Mouse (Mus musculus): ENCODE measurements around the gene Atp1a1.

Atp1a1 gene

DNA sequence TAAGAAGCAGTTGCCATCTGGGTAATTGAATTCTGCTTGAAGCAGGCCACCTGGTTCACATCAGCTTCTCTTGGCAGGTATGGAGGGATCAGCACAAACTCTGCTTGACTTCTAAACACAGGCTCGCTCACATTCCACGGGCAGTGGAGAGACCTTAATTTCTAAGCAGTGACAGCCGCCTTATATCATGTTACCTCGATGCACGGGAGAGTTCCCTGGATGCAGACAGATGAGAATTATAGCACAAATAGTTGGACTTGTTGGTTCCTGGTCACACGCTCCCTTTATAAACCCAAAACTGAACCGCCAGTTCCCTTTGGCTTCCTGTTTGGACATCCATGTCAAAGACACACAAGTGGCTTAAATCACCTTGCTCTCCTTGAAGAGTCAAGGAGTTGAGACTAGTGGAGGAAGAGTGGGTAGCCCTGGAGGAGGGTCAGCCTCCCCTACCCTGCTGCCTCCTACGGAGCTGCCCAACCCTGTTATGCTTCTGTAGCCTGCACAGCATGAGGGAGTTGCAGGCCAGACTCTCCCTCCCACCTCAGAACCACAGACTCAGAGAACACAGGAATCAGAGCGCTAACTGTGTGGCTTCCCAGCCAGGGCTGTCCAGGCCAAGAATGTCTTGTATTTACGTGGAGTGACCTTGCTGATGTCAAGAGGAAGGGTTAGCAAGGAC is 7.5 kb upstream of the Atp1a1 start:
- no peak for DNase-seq (ENCODE audit: low spot score)

DNA sequence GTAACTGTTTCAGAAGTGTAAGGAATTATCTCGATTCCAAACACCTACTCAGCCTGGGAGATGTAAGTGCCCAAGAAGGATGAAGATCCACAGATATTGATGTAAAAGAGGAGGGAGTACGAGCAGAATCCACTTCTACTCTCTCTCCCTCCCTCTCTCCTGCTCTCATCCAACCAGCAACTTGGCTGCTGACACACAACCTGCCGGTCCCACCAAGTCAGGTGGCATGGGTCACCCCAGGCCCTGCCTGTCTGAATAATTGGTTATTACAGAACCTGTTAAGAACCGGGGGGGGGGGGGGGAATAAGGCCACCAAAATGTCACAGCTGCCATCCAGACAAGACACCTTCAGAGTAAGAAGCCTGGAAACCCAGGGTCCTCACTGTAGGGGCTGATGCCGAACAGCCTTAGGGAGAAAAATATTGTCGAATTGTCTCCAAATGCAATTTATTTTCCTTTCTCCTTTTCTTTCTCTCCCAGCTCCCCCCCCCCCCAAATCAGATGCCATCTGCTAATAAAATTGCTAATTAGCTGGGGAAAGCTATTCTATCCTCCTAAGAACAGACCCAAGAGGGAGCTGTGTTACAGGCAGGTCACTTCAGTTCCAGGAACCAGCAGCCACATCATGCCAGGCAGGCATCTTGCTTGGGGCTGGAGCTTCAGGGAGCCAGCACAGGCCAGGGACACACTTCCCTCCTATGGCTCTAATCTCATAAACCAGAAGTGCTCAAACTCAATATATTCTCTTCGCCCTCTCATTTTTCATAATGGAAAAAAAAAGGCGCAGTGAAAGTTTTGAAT is 6.7 kb upstream of the Atp1a1 start:
- DNase-seq (ENCODE audit: low spot score) = no peak

- no peak for DNase-seq (ENCODE audit: low spot score)
Observed at GRCm38 (mm10) chr3:101609302-101609701, 4.8 kb upstream of the Atp1a1 start.

GRCm38 (mm10) chr3:101606861-101607455 is 2.5 kb upstream of the Atp1a1 start:
- DNase-seq (ENCODE audit: low spot score) = peak; percentile 74

DNA sequence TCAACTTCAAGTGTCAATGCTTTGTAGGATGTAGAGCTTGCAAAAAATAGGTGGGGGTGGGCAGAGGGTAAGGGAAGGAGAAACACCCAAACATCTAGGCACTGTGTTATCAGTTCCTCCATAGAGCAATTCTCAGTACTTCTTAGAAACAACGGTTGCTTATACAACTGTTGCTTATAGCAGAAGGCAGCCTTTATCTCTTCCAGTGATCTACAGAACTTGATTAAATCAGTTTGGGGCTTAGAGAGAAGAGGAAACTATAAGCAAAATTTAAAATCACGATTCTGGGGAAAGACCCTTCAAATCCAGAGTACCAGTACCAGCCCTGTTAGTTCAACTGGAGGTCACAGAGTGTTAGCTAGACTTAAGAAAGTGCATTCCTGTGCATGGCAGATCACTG is 1.2 kb upstream of the Atp1a1 start:
- no peak for DNase-seq (ENCODE audit: low spot score)

- DNase-seq (ENCODE audit: low spot score) = no peak
Observed at GRCm38 (mm10) chr3:101605291-101605690, 807 bp upstream of the Atp1a1 start.

GRCm38 (mm10) chr3:101603661-101604549 is 579 bp downstream of the Atp1a1 start:
- peak; percentile 86 for DNase-seq (ENCODE audit: low spot score)

DNA sequence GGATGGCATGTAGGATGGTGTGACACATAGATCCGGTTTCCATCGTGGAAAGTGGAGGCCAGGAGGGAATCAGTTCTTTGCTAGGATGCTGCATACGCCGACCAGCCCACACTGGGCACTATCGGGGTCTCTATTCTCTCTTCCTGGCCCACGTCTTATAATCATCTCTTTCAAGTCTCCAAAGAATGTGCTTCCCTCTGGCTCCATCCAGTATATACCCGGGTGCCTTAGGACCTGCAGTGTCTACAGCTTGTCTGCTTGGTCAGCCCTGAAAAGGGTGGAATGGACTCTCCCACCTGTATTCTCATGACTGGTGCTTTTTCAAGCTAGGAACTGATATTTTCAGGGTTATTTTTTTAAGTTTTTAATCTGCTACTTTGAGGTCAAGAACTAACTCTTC is 1.3 kb downstream of the Atp1a1 start:
- DNase-seq (ENCODE audit: low spot score) = no peak

DNA sequence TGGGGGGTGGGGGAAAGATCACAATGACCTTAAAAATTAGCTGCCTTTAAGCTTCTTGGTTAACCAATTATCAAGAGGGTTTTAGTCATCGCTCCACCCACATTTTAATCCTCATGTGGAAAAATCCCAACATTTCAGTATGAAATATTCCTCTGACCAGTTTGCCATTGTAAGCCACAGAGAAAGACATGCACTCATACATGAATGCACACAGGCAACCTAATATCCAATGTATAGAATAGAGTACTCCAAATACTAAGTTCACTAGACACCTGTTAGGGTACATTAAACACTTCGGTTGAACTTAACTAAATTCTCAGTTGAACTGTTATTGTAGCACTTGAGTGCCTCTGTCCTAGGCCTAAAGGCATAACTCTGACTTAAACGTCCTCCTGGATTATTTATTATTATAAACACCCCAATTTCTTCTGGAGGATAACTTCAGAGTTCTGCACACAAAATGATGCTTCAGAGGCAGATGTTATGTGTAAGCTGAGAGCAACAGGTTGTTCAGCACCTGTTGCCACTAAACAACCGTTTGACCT is 1.9 kb downstream of the Atp1a1 start:
- DNase-seq (ENCODE audit: low spot score) = no peak

DNA sequence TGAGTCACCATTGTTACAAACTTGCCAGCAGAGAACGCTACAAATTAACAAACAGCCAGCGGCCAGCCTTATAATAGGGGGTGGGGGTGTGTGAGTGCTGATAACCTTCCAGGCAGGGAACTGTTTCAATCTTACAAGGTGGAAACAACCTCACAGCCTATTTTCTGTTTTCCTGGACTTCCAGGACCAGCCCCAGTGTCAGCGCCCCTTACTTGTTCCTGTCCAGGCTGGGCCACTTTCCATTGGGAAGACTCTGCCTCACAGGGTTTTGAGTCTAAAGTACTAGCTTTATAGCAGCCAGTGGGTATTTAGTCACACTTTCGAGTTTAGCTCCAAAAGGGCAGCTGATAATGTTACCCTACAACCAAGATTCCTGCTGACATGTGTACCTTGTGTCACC is 2.8 kb downstream of the Atp1a1 start:
- DNase-seq (ENCODE audit: low spot score) = no peak

- peak; percentile 50 for DNase-seq (ENCODE audit: low spot score)
Observed at GRCm38 (mm10) chr3:101601003-101601525, 3.4 kb downstream of the Atp1a1 start.

DNA sequence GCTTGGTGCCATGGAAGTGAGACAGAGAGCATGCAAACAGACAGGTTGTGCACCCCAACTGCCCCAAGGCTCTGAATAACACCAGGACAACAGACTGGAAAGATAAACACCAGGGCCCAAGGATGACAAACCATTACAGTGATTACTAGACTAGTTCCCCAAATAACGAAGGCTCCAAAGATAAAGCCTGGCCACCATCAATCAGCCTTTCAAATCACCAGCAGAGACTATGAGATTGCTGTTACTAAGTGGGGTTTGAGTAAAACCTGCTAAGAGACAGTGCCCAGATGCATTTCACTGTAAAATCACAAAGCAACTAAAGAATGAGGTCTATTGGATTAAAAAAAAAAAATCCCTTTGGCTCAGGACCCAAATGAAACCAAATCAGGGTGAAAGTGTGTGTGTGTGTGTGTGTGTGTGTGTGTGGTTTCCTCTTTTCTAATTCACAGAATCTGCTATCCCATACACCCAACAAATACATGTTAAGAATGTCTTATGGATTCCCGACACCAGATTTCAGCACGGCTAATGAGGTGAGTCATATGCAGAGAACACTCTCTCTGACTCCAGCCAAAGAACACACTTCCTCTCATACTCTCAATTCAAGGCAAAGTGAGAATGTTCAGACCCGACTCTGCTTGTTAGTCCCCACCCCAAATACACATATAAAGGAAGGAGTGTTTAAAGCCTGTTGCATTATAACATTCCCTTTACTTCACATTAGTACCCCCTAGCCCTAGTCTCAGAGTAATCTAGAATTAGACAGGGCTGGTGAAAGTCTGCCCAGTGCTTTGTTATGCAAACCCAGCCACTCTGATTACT is 4.4 kb downstream of the Atp1a1 start:
- DNase-seq (ENCODE audit: low spot score) = peak; percentile 43

DNA sequence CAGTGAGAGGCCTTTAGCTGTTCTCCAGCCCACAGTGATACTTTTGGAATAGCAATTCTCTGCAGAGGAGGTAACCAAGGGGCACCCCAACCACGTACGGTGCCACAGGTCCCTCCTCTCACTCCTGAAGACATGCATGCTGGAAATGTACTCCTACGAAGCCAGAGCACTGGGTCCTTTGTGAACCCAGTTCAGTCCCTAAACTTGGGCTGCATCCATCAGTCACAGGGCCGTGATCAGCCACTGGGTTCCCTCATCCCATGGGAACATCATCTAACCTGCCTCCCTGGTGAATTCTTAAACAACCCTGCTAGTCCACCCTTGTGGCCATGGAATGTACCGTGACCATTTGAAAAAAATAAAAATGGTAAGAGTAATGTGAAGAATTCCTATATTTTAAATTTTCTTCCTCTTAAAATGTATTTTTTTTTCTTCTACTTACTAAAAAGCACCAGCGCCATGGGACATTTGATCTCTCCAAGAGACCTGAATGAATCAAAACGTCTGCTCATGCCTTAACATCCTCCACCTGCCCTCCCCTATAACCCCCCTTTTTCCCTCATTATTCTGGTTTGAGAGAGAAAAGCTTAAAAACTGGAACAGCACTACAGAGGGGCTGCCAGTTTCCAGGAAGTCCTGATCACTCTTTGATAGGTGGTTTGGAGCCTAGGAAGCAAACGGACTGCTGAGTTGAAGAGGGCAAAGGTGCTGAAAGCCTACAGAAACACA is 5.1 kb downstream of the Atp1a1 start:
- no peak for DNase-seq (ENCODE audit: low spot score)

- DNase-seq (ENCODE audit: low spot score) = no peak
Observed at GRCm38 (mm10) chr3:101598231-101598905, 6.1 kb downstream of the Atp1a1 start.

GRCm38 (mm10) chr3:101597317-101598096 is 7.0 kb downstream of the Atp1a1 start:
- no peak for DNase-seq (ENCODE audit: low spot score)

GRCm38 (mm10) chr3:101596686-101597085 is 7.8 kb downstream of the Atp1a1 start:
- DNase-seq (ENCODE audit: low spot score) = no peak

DNA sequence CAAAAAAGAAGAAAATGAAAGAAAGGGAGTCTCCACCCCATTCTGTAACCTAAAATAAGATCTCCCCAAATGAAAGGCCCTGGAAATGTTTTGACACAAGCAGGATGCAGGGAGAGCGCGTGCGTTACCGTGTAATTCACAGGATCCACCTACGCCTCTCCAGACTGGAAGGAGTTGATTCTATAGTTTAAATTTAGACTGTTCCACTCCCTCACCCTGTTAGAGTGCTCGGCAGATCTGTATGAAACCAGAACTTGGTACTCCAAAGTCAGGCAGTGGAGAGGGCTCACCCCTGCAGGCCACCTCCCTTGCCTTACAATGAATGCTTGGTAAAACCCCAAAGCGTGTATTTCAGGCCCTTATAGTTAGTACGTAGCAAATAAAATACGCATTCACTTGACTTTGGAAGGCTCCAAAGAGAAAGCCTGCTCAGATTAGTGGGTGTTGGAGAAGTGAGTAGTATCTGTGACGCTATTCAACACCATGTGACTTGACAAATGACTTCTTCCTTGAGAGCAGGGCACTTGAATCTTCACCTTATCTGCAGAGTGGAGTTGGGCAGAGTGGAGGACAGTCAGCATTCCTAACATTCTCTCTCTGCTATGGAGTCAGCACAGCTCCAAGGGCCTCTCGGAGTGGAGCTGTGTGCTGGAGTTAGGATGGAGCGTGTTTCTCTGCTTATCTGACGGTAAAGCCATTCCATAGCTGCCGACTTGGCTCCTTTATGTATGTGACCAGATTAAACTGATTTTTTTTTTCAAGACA is 8.4 kb downstream of the Atp1a1 start:
- no peak for DNase-seq (ENCODE audit: low spot score)

DNA sequence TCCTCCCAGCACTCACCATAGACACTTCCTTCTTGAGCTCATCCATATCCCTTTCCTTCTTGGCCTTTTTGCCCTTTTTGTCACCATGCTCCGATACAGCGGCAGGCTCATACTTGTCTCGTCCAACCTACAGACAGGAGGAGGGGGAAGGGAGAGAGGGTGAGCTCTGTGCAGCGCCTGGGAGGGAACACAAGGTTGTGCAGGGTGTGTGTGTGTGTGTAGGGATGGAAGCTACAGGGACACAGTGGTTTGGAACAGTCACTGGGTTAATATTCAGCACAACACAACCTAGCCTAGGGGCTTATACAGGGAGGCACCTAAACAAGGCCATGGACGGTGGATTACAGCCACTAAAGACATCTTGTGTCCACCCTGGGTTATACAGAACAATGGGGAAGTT is 9.5 kb downstream of the Atp1a1 start:
- no peak for DNase-seq (ENCODE audit: low spot score)
